Mouse (Mus musculus) ES-E14 (cell line): Measurements from ENCODE around the gene Hmgcs2. TPM values are rescaled to one million over a fixed set of nuclear protein-coding genes. Genes with fewer than 3 reads are reported as not detected.

ENCODE experiments used
- DNase-seq: peaks from one replicate; pipeline ENCODE4 v3.0.0-alpha.2; 2013; ENCODE audit warnings: low read depth, low spot score
- H3K27ac ChIP-seq: 2 replicates; pipeline ENCODE4 v1.5.1; 2012; ENCODE audit warnings: low read depth, mild to moderate bottlenecking, low read length, moderate library complexity, mixed read lengths; ENCODE audit not compliant: poor library complexity, insufficient read depth, severe bottlenecking
- H3K36me3 ChIP-seq: 2 replicates; pipeline ENCODE4 v1.6.1; 2012; ENCODE audit warnings: mild to moderate bottlenecking, low read length, moderate library complexity, mixed read lengths; ENCODE audit not compliant: control insufficient read depth, poor library complexity, insufficient read depth, severe bottlenecking
- H3K4me1 ChIP-seq, 2 experiments: fragments of 150-350 bp in 1 of 2; sonication (generic) in 1 of 2; 2 replicates each; pipeline ENCODE4 v1.6.1; 2012; ENCODE audit warnings: low read length in 2 of 2, mild to moderate bottlenecking in 1 of 2, mixed read lengths in 1 of 2; ENCODE audit not compliant: control insufficient read depth in 2 of 2, insufficient read depth in 2 of 2, poor library complexity in 1 of 2
- H3K4me3 ChIP-seq, 2 experiments: fragments of 150-350 bp in 1 of 2; sonication (generic) in 1 of 2; 2 replicates each; pipeline ENCODE4 v1.5.1; 2012; ENCODE audit warnings: low read length in 2 of 2, low read depth in 1 of 2, mild to moderate bottlenecking in 1 of 2, mixed read lengths in 1 of 2; ENCODE audit not compliant: insufficient read depth in 1 of 2, poor library complexity in 1 of 2, severe bottlenecking in 1 of 2
- H3K9ac ChIP-seq: 2 replicates; pipeline ENCODE4 v1.6.1; 2012; ENCODE audit warnings: low read depth, mild to moderate bottlenecking, low read length, mixed read lengths; ENCODE audit not compliant: poor library complexity, insufficient read depth, severe bottlenecking
- H3K9me3 ChIP-seq: fragments of 150-350 bp; sonication (generic); 2 replicates; pipeline ENCODE4 v1.6.1; 2012; ENCODE audit warnings: low read depth, mild to moderate bottlenecking, low read length; ENCODE audit not compliant: control insufficient read depth, insufficient read depth
- CHD2 ChIP-seq: IDR thresholded peaks from 2 replicates; pipeline ENCODE4 v1.6.1; 2014; ENCODE audit warnings: mild to moderate bottlenecking, low read depth, low read length, inconsistent platforms
- HCFC1 ChIP-seq: IDR thresholded peaks from 2 replicates; pipeline ENCODE4 v1.6.1; 2012; ENCODE audit warnings: low read length, inconsistent platforms, borderline replicate concordance; ENCODE audit not compliant: insufficient read depth
- MAFK ChIP-seq: IDR thresholded peaks from 2 replicates; pipeline ENCODE4 v1.6.1; 2014; ENCODE audit warnings: mild to moderate bottlenecking, low read depth, low read length, inconsistent platforms; ENCODE audit not compliant: insufficient read depth
- ZC3H11A ChIP-seq: IDR thresholded peaks from 2 replicates; pipeline ENCODE4 v1.6.1; 2012; ENCODE audit warnings: low read depth, mild to moderate bottlenecking, inconsistent platforms, low read length, borderline replicate concordance
- ZNF384 ChIP-seq: IDR thresholded peaks from 2 replicates; pipeline ENCODE4 v1.6.1; 2012; ENCODE audit warnings: low read depth, low read length, inconsistent platforms
- in situ Hi-C, 2 experiments: fragments of 600-800 bp; cut with MboI; formaldehyde crosslinking; loops; one replicate each; pipeline ENCODE4 v1.15.1; 2025; ENCODE audit warnings: low sequenced_read_pairs in 2 of 2, inconsistent platforms in 1 of 2; ENCODE audit not compliant: unreplicated experiment in 2 of 2
- total RNA-seq: library from RNA; depleted of rRNA; stranded (reverse); fragments of 300-350 nt; gene quantifications from 2 replicates; pipeline ENCODE4 v1.2.3, GENCODE M21; 2012

Gene Hmgcs2
- total RNA-seq, 1 experiment: not detected

DNA sequence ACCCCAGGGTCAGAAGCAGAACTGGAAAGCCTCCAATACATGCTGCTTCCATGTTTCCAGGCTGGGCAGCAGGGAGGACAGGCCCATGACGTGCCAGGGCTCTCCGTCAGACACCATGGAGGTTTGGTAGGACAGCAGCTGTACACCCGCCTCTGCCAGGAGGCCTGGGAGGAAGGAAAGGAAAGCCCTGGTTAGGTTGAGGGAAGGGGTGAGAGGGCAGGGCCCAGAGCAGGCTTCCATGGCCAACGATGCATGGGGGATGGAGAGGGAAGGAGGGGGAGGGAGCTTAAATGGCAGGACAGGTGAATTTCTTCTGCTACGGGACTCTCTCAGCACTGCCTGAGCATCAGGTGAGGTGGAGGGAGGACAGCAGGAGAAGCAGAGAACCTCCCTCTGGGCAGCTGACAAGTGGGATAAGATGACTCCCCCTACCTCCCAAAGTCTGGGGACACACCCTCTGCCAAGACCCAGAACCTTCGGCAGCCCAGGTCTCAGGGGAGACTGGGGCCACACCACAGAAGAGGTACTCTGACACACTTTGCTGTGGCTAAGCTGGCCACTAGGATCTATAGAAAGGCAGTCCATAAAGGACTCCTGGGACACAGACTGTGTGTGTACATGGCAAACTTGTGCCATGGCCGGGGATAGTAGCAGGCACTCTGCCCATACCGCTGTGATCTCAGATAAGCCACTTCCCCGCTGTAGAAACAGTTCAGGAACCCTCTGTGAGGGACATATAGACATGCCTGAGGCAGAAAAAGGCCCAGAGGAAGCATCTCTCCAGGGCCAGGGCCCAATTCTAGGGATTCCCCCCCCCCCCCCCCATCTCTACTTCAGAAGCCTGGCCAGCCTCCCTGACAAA is 33.3 kb downstream of the Hmgcs2 start:
- H3K27ac ChIP-seq: no peak overlapping the region
- DNase-seq: no peak
- no peak overlapping the region for H3K9ac ChIP-seq
- no peaks in the 10 kb centered on the region for H3K9me3 ChIP-seq
- peaks cover 21% of the 10 kb centered on the region for H3K36me3 ChIP-seq
- in situ Hi-C loops: loop anchor here in 1 of 2 experiments (10.0 kb wide), 1 partner anchor 139 kb away; no protein-coding TSS in a partner anchor
- H3K4me1 ChIP-seq: no peaks in the 10 kb centered on the region; a peak in 1 of 4 replicates
- TF ChIP-seq CHD2 (no peak), ZC3H11A (no peak), ZNF384 (no peak), HCFC1 (no peak), MAFK (no peak)
- no peak overlapping the region for H3K4me3 ChIP-seq

DNA sequence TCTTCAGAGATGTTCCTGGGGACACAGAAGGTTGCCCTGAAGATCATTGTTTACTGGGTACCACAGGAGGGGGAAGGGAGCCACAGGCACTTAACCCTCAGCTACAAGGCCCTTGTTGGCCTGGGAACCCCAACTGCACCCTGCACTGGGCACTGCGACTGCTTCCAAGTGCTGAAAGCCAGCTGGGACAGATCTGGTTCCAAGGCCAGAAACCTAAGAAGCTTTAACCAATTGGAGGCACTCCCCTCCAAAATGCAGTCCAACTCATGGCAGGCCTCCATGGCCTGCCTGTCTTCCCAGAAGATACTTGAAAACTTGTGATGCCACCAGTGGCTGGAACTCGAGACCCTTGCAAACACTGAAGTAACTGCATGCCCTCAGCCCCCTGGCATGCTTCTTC is 34.9 kb downstream of the Hmgcs2 start:
- TF ChIP-seq ZC3H11A: no peak
- no peak for TF ChIP-seq ZNF384
- no peak for TF ChIP-seq HCFC1
- TF ChIP-seq MAFK: no peak
- TF ChIP-seq CHD2: no peak
- H3K4me1 ChIP-seq: no peaks in the 10 kb centered on the region; a peak in 1 of 4 replicates
- H3K27ac ChIP-seq: no peak overlapping the region
- no peak overlapping the region for H3K9ac ChIP-seq
- H3K36me3 ChIP-seq: peaks cover 30% of the 10 kb centered on the region
- in situ Hi-C loops: loop anchor here in 1 of 2 experiments (10.0 kb wide), 1 partner anchor 140 kb away; no protein-coding TSS in a partner anchor
- H3K9me3 ChIP-seq: no peaks in the 10 kb centered on the region
- H3K4me3 ChIP-seq: no peak overlapping the region
- DNase-seq: no peak

DNA sequence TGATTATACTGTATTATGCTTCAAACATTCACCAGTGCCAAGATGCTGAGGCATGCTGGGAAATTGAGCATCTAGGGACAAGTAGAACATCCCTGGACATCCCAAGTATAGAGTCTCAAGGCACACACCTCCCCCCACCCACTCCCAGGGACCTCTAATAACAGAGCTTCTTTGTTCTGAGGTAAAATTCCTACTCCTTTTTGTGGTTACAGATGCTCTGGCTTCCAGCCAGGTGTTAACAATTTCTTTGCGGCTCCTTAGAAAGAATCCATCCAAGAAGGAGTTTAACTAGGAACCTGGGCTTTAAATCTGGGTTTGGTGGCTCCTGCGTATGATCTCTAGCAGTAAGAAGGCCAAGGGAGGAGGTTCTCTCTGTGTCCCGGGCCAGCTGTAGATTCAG is 36.9 kb downstream of the Hmgcs2 start:
- TF ChIP-seq ZNF384 (no peak), ZC3H11A (no peak), CHD2 (no peak), HCFC1 (no peak), MAFK (no peak)
- in situ Hi-C loops: loop anchor here in 1 of 2 experiments (10.0 kb wide), 1 partner anchor 142 kb away; no protein-coding TSS in a partner anchor
- no peak for DNase-seq
- Histone ChIP-seq H3K36me3 (peaks cover 41% of the 10 kb centered on the region), H3K4me3 (no peak overlapping the region), H3K27ac (no peak overlapping the region), H3K9ac (no peak overlapping the region), H3K9me3 (no peaks in the 10 kb centered on the region), H3K4me1 (no peaks in the 10 kb centered on the region; a peak in 1 of 4 replicates)

DNA sequence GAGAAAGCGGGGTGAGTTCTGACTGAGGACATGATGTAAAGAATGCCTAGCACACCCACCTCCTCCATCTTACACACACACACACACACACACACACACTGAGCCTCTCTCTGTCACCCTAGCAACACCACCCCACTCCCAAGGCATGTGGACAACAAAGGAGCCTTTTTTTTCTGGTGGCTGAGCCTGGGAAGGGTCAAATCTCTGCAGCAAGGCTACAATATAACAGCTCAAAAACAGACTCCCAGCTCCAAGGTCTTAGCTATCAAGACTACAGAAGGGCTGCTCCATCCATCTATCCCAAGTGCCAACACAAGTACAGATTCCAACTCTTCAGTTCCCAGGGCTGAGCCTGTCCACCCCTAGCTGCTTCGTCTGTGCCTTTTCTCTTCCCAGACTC is 39.0 kb downstream of the Hmgcs2 start:
- H3K36me3 ChIP-seq: peaks cover 51% of the 10 kb centered on the region
- no peak overlapping the region for H3K9ac ChIP-seq
- no peaks in the 10 kb centered on the region for H3K9me3 ChIP-seq
- H3K4me1 ChIP-seq: no peaks in the 10 kb centered on the region
- H3K27ac ChIP-seq: no peak overlapping the region
- DNase-seq: no peak
- in situ Hi-C loops: loop anchor here in 1 of 2 experiments (10.0 kb wide), 1 partner anchor 144 kb away; no protein-coding TSS in a partner anchor
- no peak overlapping the region for H3K4me3 ChIP-seq
- TF ChIP-seq ZNF384 (no peak), CHD2 (no peak), MAFK (no peak), ZC3H11A (no peak), HCFC1 (no peak)
